Mouse (Mus musculus) hindbrain, postnatal 0 days (tissue): ENCODE data around the gene Dnajc30. TPM values are rescaled to one million over a fixed set of nuclear protein-coding genes. Genes with fewer than 3 reads are reported as not detected.

ENCODE experiments used
- ATAC-seq: fragments of 200-750 bp; cut with Nextera tagmentation; 2 replicates; pipeline ENCODE4 v1.8.0; 2017; ENCODE audit warnings: mild to moderate bottlenecking, moderate TSS enrichment, moderate library complexity
- DNase-seq: peaks from one replicate; pipeline ENCODE4 v3.0.0-alpha.2; 2015; ENCODE audit warnings: low spot score
- H3K27ac ChIP-seq: fragments of 300-500 bp; sonication (generic); 2 replicates; pipeline ENCODE4 v1.5.1; 2014; ENCODE audit warnings: mild to moderate bottlenecking
- H3K27me3 ChIP-seq: fragments of 300-500 bp; sonication (generic); 2 replicates; pipeline ENCODE4 v1.6.1; 2014; ENCODE audit warnings: low read length, mixed read lengths; ENCODE audit not compliant: insufficient read depth
- H3K36me3 ChIP-seq: fragments of 300-500 bp; sonication (generic); 2 replicates; pipeline ENCODE4 v1.6.1; 2014; ENCODE audit warnings: low read length, mixed read lengths; ENCODE audit not compliant: insufficient read depth
- H3K4me1 ChIP-seq: fragments of 300-500 bp; sonication (generic); 2 replicates; pipeline ENCODE4 v1.6.1; 2014; ENCODE audit warnings: antibody characterized with exemption, low read length, mixed read lengths; ENCODE audit not compliant: insufficient read depth
- H3K4me2 ChIP-seq: fragments of 300-500 bp; sonication (generic); 2 replicates; pipeline ENCODE4 v1.6.1; 2014; ENCODE audit warnings: low read depth, mild to moderate bottlenecking, low read length, moderate library complexity, mixed read lengths
- H3K4me3 ChIP-seq: fragments of 300-500 bp; sonication (generic); 2 replicates; pipeline ENCODE4 v1.5.1; 2014; ENCODE audit warnings: low read length
- H3K9ac ChIP-seq: fragments of 300-500 bp; sonication (generic); replicated peaks from 2 replicates; pipeline ENCODE4 v1.6.1; 2014; ENCODE audit warnings: mild to moderate bottlenecking, low read length, moderate library complexity, mixed read lengths
- H3K9me3 ChIP-seq: fragments of 300-500 bp; sonication (generic); 2 replicates; pipeline ENCODE4 v1.6.1; 2016; ENCODE audit warnings: low read length, mixed read lengths
- CTCF ChIP-seq: IDR thresholded peaks from 2 replicates; pipeline ENCODE4 v1.5.1; 2016; ENCODE audit warnings: antibody characterized with exemption, control low read depth, low read depth
- WGBS: fragments of 180-500 bp; shearing (Covaris S2); extraction: QIAGEN DNeasy Blood & Tissue Kit; methylation state at CpG from one replicate; pipeline ENCODE4 v1.1.7; 2014; 5-methylcytosine and 5-hydroxymethylcytosine counted together
- polyA plus RNA-seq: library from polyadenylated mRNA; unstranded; fragments of >200 nt; fragmentation: Nextera tagmentation; extraction: Ambion mirVana; gene quantifications from 2 replicates; pipeline ENCODE4 v1.2.1, GENCODE M21; 2015
- total RNA-seq: library from RNA; depleted of rRNA; stranded (reverse); fragments of >200 nt; gene quantifications from 2 replicates; pipeline ENCODE4 v1.2.3, GENCODE M21; 2014; rRNA removed

Dnajc30 gene
- total RNA-seq = 14.7 and 19.6 TPM in 2 replicates
- 43.4 and 45.3 TPM in 2 replicates for polyA plus RNA-seq

DNA sequence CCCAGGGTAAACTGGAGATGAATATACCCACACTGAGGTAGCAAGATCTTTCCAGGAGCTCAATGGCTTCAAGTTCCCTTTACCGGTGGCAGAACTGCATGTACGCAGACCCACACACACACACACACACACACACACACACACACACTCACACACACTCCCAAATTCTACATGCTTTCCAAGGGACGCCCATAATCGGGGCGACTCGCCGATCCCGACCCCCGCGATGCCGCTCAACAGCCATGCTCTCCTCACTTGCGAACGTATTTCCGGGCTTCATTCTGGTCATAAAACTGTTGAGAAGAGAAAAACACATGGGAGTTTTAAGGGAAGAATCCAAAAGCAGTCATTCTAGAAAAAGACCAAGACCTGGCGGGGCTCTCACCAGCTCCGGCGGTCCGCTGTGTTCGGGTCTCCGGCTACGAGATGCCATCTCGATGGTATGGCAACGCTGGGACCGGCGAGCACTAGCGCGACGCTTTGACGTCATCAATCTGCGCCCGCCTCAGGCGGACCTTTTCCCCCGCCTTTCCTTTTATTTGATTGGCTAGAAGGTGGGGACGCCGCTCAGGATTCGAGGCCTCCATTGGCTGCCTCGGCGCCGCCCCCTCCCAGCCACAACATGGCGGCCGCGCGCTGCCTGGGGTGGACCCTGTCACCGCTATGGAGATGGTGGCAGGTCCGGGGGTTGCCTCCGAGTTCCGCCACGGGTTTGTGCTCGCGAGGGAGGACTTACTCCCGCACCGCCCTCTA, at the start of gene Dnajc30:
TSS of gene Dnajc30 (plus strand) at position 574 of the 753 bp plus-strand sequence.
- ATAC-seq (peak; percentile 98), DNase-seq (peak; percentile 99)
- no peak for TF ChIP-seq CTCF
- Histone ChIP-seq H3K9me3 (no peaks in the 10 kb centered on the region), H3K27ac (peak within 1 kb of the TSS; percentile 84), H3K4me2 (peak within 1 kb of the TSS; percentile 83), H3K9ac (peak within 1 kb of the TSS; percentile 86), H3K36me3 (peaks cover 16% of the 10 kb centered on the region; the same call in 1 of the 2 replicates), H3K4me3 (peak within 1 kb of the TSS; percentile 91), H3K27me3 (no peaks in the 10 kb centered on the region), H3K4me1 (peaks cover 11% of the 10 kb centered on the region; the same call in 1 of the 2 replicates)
- under 1% methylated on average over 51 of the region's 52 CpGs for WGBS

DNA sequence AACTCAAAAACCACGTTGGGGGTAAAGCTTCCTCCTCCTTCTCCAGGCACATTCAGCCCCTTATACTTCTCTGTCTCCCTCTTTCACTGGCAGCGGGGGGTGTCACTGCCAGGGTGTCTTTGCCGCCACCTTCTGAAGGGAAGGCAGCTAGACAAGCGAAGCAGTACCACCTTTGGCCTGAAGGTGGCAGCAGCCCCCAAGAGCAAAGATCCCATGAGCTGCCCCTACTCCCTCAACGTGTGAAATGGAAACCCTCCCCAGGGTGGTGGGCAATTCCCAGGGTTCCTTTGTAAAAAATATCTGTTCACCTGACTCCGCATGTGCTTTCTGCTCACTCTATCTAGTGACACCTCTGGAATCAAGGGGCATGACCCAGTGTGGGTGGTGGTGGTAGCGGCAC, 48.5 kb upstream of the Dnajc30 start:
- H3K36me3 ChIP-seq = no peaks in the 10 kb centered on the region
- DNase-seq = peak; percentile 88
- no peak overlapping the region for H3K9ac ChIP-seq
- H3K4me1 ChIP-seq = peaks cover 4% of the 10 kb centered on the region
- H3K27me3 ChIP-seq = no peaks in the 10 kb centered on the region
- WGBS = 14% methylated on average over 7 of the region's 7 CpGs
- H3K9me3 ChIP-seq = no peaks in the 10 kb centered on the region
- peak; percentile 99 for TF ChIP-seq CTCF
- no peak overlapping the region for H3K4me3 ChIP-seq
- no peak overlapping the region for H3K27ac ChIP-seq
- ATAC-seq = peak; percentile 18
- H3K4me2 ChIP-seq = no peak overlapping the region

DNA sequence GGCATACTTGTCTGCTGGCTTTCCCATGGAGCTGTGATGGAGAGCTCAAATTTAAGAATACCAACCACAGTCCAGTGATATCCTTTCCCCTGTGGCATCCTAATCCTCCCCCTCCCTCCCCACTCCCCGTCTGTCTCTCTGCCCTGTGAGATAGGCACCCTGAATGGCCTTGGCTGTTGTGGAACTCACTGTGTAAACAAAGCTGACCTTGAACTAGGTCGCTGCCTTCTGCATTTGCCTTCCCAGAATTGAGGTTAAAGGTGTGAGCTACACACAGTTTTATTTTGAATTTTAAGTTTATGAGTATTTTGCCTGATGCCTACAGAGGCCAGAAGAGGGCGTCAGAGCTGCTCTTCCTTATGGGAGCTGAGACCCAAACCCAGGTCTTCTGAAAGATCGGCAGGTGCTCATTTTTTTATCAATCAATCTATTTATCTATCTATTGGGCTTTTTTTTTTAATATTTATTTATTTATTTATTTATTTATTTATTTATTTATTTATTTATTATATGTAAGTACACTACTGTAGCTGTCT, 47.7 kb upstream of the Dnajc30 start:
- H3K9me3 ChIP-seq = no peaks in the 10 kb centered on the region
- 64% methylated on average over 4 of the region's 4 CpGs for WGBS
- TF ChIP-seq CTCF = peak; percentile 22; the same call in 1 of the 2 replicates
- H3K27ac ChIP-seq = no peak overlapping the region
- no peaks in the 10 kb centered on the region for H3K27me3 ChIP-seq
- no peak overlapping the region for H3K9ac ChIP-seq
- H3K36me3 ChIP-seq = no peaks in the 10 kb centered on the region
- peaks cover 1% of the 10 kb centered on the region for H3K4me1 ChIP-seq
- no peak overlapping the region for H3K4me3 ChIP-seq
- DNase-seq = no peak
- ATAC-seq = no peak
- no peak overlapping the region for H3K4me2 ChIP-seq

DNA sequence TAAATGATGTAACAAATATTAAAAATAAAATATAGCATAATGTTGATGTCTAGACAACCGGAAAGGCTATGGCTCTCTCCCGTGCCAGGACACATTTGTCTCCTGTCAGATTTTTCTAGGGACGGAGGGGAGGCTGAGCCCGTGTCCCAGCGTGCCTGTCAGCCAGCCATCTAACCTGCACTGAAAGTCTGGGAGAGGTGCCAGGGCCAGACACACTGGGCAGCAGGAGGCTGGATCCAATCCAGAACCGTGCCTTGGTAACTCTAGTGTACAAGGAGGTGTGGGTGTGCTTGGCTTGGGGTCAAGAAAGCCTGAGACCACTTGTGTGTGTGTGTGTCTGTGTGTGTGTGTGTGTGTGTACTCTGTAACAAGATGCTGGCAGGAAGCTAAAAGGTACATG, 42.2 kb upstream of the Dnajc30 start:
- peaks cover 14% of the 10 kb centered on the region for H3K4me1 ChIP-seq
- H3K27me3 ChIP-seq = no peaks in the 10 kb centered on the region
- no peaks in the 10 kb centered on the region for H3K36me3 ChIP-seq
- no peak overlapping the region for H3K4me2 ChIP-seq
- ATAC-seq (peak; percentile 77), DNase-seq (peak; percentile 94)
- H3K9me3 ChIP-seq = no peaks in the 10 kb centered on the region
- no peak overlapping the region for H3K9ac ChIP-seq
- TF ChIP-seq CTCF = no peak
- 0 out of 2 replicates have a peak overlapping the region, but pooled peaks have one; percentile 26 for H3K27ac ChIP-seq
- 33% methylated on average over 6 of the region's 6 CpGs for WGBS
- H3K4me3 ChIP-seq = no peak overlapping the region

DNA sequence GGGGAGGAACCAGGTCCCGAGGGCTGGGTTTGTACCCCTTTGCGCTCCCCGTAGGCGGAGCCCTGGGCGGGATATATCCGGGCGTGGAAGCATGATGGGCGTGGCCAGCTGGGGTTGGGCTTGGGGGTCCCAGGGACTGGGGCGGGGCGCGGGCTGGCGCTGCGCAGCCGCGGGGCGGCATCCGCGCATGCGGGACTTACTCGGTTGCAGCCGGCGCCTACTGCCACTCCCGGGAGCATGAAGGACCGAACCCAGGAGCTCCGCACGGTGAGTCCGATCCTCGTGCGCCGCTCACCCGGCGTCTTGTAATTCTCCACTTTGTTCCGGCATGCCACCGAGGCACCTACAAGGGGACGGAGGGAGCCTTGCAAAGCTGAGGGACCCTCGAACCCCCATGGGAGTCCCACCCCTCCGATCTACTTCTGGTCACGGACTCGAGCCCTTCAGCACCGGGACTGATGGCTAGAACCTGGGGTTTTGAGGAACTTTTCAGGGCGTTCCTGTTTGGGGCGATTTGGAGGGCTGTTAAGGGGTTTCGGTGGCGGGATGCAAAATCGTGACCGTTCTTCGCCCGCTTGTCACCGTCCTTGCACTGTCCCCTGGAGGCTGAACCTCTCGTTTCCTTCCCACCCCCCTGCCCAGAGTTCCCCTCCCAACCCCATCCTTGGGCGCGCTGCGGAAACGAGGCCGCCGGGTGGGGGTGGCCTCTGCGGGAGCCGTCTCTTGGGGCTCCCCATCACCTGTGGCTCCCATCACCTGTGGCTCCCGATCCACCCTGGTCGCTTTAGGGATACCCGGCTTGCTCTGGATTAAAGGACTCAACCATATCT, 40.4 kb upstream of the Dnajc30 start, which contains the start of gene Stx1a:
TSS of gene Stx1a (plus strand) at position 139 of the 830 bp plus-strand sequence.
- H3K9ac ChIP-seq = peak within 1 kb of the TSS; percentile 77
- peaks cover 15% of the 10 kb centered on the region for H3K4me1 ChIP-seq
- no peaks in the 10 kb centered on the region for H3K36me3 ChIP-seq
- H3K4me3 ChIP-seq = peak within 1 kb of the TSS; percentile 74
- H3K27me3 ChIP-seq = no peaks in the 10 kb centered on the region
- under 1% methylated on average over 54 of the region's 61 CpGs for WGBS
- ATAC-seq (peak; percentile 90), DNase-seq (peak; percentile 93)
- TF ChIP-seq CTCF = peak; percentile 17; the same call in 1 of the 2 replicates
- no peak within 1 kb of the TSS; the same call in 1 of the 2 replicates for H3K27ac ChIP-seq
- no peaks in the 10 kb centered on the region for H3K9me3 ChIP-seq
- peak within 1 kb of the TSS; percentile 96 for H3K4me2 ChIP-seq

DNA sequence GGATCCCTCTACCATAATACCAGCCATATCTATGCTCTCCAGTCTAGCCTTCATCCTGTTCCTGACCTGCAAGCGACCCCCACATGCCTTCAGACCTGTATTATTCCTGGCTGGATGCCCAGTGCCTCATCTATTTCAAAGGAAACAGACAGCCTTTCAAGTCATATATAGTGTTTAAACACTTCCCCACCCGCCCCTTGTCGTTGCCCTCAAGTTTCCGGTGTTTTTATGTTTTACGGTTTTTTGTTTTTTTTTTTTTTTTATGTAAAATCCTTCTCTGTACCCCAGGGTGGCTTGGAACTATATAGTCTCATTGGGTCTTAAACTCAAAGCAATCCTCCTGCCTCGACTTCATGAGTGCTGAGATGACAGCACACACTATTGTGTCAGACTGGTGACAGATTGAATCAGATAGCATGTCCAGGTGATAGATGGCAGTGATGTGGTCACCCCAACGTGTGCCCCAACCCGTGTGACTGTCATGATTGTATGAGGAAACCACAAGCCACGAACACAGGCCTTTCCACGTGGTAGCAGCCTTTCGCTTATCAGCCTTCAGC, 39.3 kb upstream of the Dnajc30 start:
- H3K4me2 ChIP-seq = peak overlapping the region; percentile 96
- ATAC-seq = no peak
- H3K36me3 ChIP-seq = no peaks in the 10 kb centered on the region
- no peak for DNase-seq
- H3K27ac ChIP-seq = no peak overlapping the region
- no peaks in the 10 kb centered on the region for H3K9me3 ChIP-seq
- 72% methylated on average over 11 of the region's 11 CpGs for WGBS
- H3K4me1 ChIP-seq = peaks cover 22% of the 10 kb centered on the region
- H3K27me3 ChIP-seq = no peaks in the 10 kb centered on the region
- H3K4me3 ChIP-seq = peak overlapping the region; percentile 74
- peak overlapping the region; percentile 77; the same call in 1 of the 2 replicates for H3K9ac ChIP-seq
- TF ChIP-seq CTCF = no peak
